Mouse (Mus musculus): ENCODE measurements at regions not wholly inside any gene's neighbourhood (a gene's known extent, or its start where the extent isn't known, plus 50 kb on each side); places are given as distances from the start of the nearest gene placed in this dataset.

GRCm38 (mm10) chr3:149117018-149117683, 126.8 kb upstream of the Adgrl2 start:
- no peak for TF ChIP-seq POLR2A (IDR thresholded peaks at IDR 0.05; ENCODE audit: insufficient read depth, low read length)
- no peak for TF ChIP-seq CTCF (IDR thresholded peaks at IDR 0.05; ENCODE audit: low read depth, low read length)
